Mouse (Mus musculus): Measurements from ENCODE around the gene Tbc1d2b.

Tbc1d2b gene

GRCm38 (mm10) chr9:90179409-90179808 lies 91.2 kb downstream of the Tbc1d2b start:
- in situ Hi-C loops (cut with MboI, MseI), result no loop called here

- in situ Hi-C loops (cut with MboI, MseI), result no loop called here
These were observed 97.3 kb downstream of the Tbc1d2b start for GRCm38 (mm10) chr9:90173330-90173729.

- in situ Hi-C loops (cut with MboI, MseI), result no loop called here
These were observed 97.9 kb downstream of the Tbc1d2b start for GRCm38 (mm10) chr9:90172528-90173321.

GRCm38 (mm10) chr9:90171421-90171820 lies 99.2 kb downstream of the Tbc1d2b start:
- in situ Hi-C loops (cut with MboI, MseI), result no loop called here

- in situ Hi-C loops (cut with MboI, MseI), result no loop called here
These were observed 100.6 kb downstream of the Tbc1d2b start for GRCm38 (mm10) chr9:90169965-90170364.

GRCm38 (mm10) chr9:90166615-90167014 lies 104.0 kb downstream of the Tbc1d2b start:
- in situ Hi-C loops (cut with MboI, MseI), result no loop called here

GRCm38 (mm10) chr9:90165590-90165989 lies 105.0 kb downstream of the Tbc1d2b start:
- in situ Hi-C loops (cut with MboI, MseI), result no loop called here

GRCm38 (mm10) chr9:90164670-90165453 lies 105.7 kb downstream of the Tbc1d2b start:
- in situ Hi-C loops (cut with MboI, MseI), result no loop called here

GRCm38 (mm10) chr9:90163749-90164095 lies 106.9 kb downstream of the Tbc1d2b start:
- in situ Hi-C loops (cut with MboI, MseI), result no loop called here

GRCm38 (mm10) chr9:90162926-90163748 lies 107.5 kb downstream of the Tbc1d2b start, which contains the start of gene Adamts7:
Adamts7 (plus strand) TSS chr9:90163069.
- in situ Hi-C loops (cut with MboI, MseI), result no loop called here

- in situ Hi-C loops (cut with MboI, MseI), result no loop called here
These were observed 108.2 kb downstream of the Tbc1d2b start for GRCm38 (mm10) chr9:90162243-90162925.
